Mouse (Mus musculus) ES-E14 (cell line): ENCODE measurements at regions not wholly inside any gene's neighbourhood (a gene's known extent, or its start where the extent isn't known, plus 50 kb on each side); places are given as distances from the start of the nearest gene placed in this dataset.

Experiments used
- HCFC1 ChIP-seq: IDR thresholded peaks from 2 replicates; pipeline ENCODE4 v1.6.1; 2012; ENCODE audit warnings: low read length, inconsistent platforms, borderline replicate concordance; ENCODE audit not compliant: insufficient read depth
- MAFK ChIP-seq: IDR thresholded peaks from 2 replicates; pipeline ENCODE4 v1.6.1; 2014; ENCODE audit warnings: mild to moderate bottlenecking, low read depth, low read length, inconsistent platforms; ENCODE audit not compliant: insufficient read depth
- ZC3H11A ChIP-seq: IDR thresholded peaks from 2 replicates; pipeline ENCODE4 v1.6.1; 2012; ENCODE audit warnings: low read depth, mild to moderate bottlenecking, inconsistent platforms, low read length, borderline replicate concordance

GRCm38 (mm10) chr9:22976748-22977147 is 246.1 kb upstream of the Bmper start:
- TF ChIP-seq ZC3H11A (no peak), HCFC1 (no peak), MAFK (no peak)
